Mouse (Mus musculus): ENCODE measurements around the gene Vmn1r14. TPM values are rescaled to one million over a fixed set of nuclear protein-coding genes. Genes with fewer than 3 reads are reported as not detected.
A peak's percentile ranks its signal among the peaks of the same experiment; 100 is the strongest.
"Not testable (repeated sequence)": the region's sequence is repeated elsewhere in the genome, so short reads cannot be mapped to it uniquely, and the experiment has no call there.

Vmn1r14 gene
- not detected in 2 replicates for polyA plus RNA-seq (2012; rRNA removed)

DNA sequence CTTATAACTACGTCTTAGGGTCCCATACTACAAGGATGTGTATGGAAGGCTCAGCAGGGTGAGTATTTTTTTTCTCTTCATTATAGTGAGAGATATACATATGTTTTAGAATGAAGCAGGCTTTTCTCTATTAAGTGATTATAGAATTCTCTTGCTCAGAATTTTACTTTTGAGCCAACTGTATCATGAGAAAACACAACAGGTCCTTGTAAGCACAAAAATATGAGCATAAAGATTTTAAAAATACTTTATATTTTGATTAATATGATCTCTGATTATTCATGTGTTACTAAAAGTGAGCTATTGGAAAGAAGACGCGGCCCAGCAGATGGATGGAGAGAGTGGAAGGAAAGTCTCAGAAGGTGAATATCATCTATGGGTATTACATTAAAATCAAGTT, at the start of gene Vmn1r14:
Vmn1r14 (plus strand) TSS at position 301 of the 400 bp plus-strand sequence.
- Histone ChIP-seq H3K27ac (ENCODE audit: insufficient read depth, low read depth, low read length) (no peak within 1 kb of the TSS), H3K4me1 (ENCODE audit: control insufficient read depth, insufficient read depth, low read length) (no peaks in the 10 kb centered on the region), H3K27me3 (replicated peaks; ENCODE audit: control insufficient read depth, insufficient read depth, low read length) (no peaks in the 10 kb centered on the region), H3K4me3 (ENCODE audit: insufficient read depth, low read depth, low read length) (no peak within 1 kb of the TSS), H3K36me3 (ENCODE audit: control insufficient read depth, insufficient read depth, low read length) (no peaks in the 10 kb centered on the region)
- TF ChIP-seq POLR2A (IDR thresholded peaks at IDR 0.05; ENCODE audit: low read depth, low read length), result no peak
- no peak for TF ChIP-seq CTCF (conservative IDR thresholded peaks at IDR 0.05; ENCODE audit: insufficient read depth, insufficient read length, low read depth, low read length)
- WGBS, result 92% methylated on average over 3 of the region's 3 CpGs
- DNase-seq, result no peak

DNA sequence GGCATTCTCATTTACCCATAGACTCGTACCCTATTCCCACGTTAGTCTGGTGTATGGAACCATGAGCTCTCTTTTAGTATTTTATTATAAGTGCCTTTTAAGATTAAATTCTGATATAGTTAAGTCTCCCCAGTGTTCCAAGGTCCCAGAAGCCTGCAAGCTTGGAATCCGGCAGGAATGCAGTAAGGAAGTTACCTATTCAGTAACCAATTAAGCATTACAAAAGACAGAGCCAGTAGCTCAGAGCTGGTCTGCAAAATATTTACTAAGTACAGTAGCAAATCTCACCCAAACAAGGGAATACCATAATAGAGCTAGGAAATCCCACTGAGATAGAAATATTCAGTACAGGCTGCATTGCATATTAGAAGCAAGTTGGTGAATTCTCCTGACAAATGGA, 41.5 kb upstream of the Vmn1r14 start:
- not testable (repeated sequence) for H3K27me3 ChIP-seq (replicated peaks; ENCODE audit: control insufficient read depth, insufficient read depth, low read length); H3K4me1 ChIP-seq (ENCODE audit: control insufficient read depth, insufficient read depth, low read length); H3K36me3 ChIP-seq (ENCODE audit: control insufficient read depth, insufficient read depth, low read length); H3K4me3 ChIP-seq (ENCODE audit: insufficient read depth, low read depth, low read length)
- peak; percentile 68 for DNase-seq
- H3K27ac ChIP-seq (ENCODE audit: insufficient read depth, low read depth, low read length), result peak overlapping the region; percentile 64; the same call in 1 of the 2 replicates
- WGBS, result 29% methylated on average over 3 of the region's 3 CpGs

DNA sequence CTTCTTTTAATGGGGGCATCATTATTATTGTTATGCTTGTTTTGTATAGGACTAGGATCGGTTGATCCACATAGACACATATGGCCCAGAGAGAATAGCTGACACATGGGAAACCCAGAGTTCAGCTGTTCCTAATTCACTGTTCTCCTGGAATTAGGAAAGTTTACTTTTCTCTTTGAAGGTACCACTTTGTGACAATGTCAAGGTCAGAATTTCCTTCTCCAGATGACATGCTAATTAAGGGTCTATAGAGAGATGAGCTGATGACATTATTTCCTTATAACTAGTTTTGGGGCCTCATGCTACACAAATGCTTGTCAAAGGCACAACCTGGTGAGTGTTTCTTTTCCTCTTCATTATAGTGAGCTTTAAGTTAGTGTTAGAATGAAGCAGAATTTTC, 28.5 kb upstream of the Vmn1r14 start, which contains the start of gene Vmn1r13:
Vmn1r13 (plus strand) TSS at position 301 of the 400 bp plus-strand sequence.
- WGBS, result 96% methylated on average over 1 of the region's 1 CpGs
- not testable (repeated sequence) for H3K4me3 ChIP-seq (ENCODE audit: insufficient read depth, low read depth, low read length); H3K36me3 ChIP-seq (ENCODE audit: control insufficient read depth, insufficient read depth, low read length); DNase-seq; H3K4me1 ChIP-seq (ENCODE audit: control insufficient read depth, insufficient read depth, low read length); H3K27me3 ChIP-seq (replicated peaks; ENCODE audit: control insufficient read depth, insufficient read depth, low read length); H3K27ac ChIP-seq (ENCODE audit: insufficient read depth, low read depth, low read length)

DNA sequence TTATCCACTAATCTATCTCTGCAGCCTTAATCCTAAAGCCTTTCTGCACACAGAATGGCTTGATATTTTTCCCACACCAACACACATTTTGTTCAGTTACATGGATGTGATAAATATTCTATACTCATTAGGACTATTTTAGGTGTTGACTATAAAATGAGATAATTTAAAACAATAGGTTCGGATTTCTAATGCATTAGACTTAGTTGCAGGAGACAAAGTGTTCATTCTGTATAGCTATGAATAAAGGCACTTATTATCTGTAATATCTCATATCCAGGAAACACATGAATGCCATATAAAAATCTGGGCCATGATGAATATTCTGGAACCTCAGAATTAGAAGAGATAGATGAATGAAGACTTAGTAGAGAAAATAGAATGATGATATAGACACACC, 26.2 kb downstream of the Vmn1r14 start, which contains the start of gene Vmn1r15:
Vmn1r15 (plus strand) TSS at position 301 of the 400 bp plus-strand sequence.
- WGBS, result 62% methylated on average over 1 of the region's 1 CpGs

DNA sequence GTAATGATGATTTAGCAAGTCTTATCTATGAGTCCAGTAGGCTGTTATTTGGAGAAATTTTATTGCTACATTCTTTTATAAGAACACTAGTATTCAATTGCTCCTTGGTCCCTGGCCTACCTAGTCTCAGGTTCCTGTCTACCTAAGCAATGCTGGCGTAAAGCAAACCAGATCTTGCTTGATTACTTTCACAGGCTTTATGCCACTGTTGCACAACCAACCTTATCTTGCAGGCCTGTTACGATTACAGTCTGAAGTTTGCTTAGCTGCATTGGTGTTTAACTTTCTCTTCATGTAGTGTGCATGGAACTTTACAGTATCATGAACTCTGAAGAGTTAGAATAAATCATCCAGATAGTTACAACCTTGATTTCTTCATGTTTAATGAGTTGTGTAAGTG, 29.5 kb downstream of the Vmn1r14 start:
- no peak for TF ChIP-seq POLR2A (IDR thresholded peaks at IDR 0.05; ENCODE audit: low read depth, low read length)
- TF ChIP-seq CTCF (conservative IDR thresholded peaks at IDR 0.05; ENCODE audit: insufficient read depth, insufficient read length, low read depth, low read length), result no peak
- Histone ChIP-seq H3K4me3 (ENCODE audit: insufficient read depth, low read depth, low read length) (no peak overlapping the region), H3K27me3 (replicated peaks; ENCODE audit: control insufficient read depth, insufficient read depth, low read length) (no peaks in the 10 kb centered on the region), H3K36me3 (ENCODE audit: control insufficient read depth, insufficient read depth, low read length) (no peaks in the 10 kb centered on the region), H3K4me1 (ENCODE audit: control insufficient read depth, insufficient read depth, low read length) (no peaks in the 10 kb centered on the region), H3K27ac (ENCODE audit: insufficient read depth, low read depth, low read length) (no peak overlapping the region)
- WGBS, result 78% methylated on average over 2 of the region's 2 CpGs
- no peak for DNase-seq

More for the DNA sequence above, 26.2 kb downstream of the Vmn1r14 start, which contains the start of gene Vmn1r15:
- no peak for DNase-seq
- no peak within 1 kb of the TSS for H3K4me3 ChIP-seq (ENCODE audit: insufficient read depth, low read depth, low read length)
- H3K4me1 ChIP-seq (ENCODE audit: control insufficient read depth, insufficient read depth, low read length), result no peaks in the 10 kb centered on the region
- H3K27ac ChIP-seq (ENCODE audit: insufficient read depth, low read depth, low read length), result no peak within 1 kb of the TSS
- no peaks in the 10 kb centered on the region for H3K36me3 ChIP-seq (ENCODE audit: control insufficient read depth, insufficient read depth, low read length)
- TF ChIP-seq CTCF (conservative IDR thresholded peaks at IDR 0.05; ENCODE audit: insufficient read depth, insufficient read length, low read depth, low read length) (no peak), POLR2A (IDR thresholded peaks at IDR 0.05; ENCODE audit: low read depth, low read length) (no peak)
- no peaks in the 10 kb centered on the region for H3K27me3 ChIP-seq (replicated peaks; ENCODE audit: control insufficient read depth, insufficient read depth, low read length)

DNA sequence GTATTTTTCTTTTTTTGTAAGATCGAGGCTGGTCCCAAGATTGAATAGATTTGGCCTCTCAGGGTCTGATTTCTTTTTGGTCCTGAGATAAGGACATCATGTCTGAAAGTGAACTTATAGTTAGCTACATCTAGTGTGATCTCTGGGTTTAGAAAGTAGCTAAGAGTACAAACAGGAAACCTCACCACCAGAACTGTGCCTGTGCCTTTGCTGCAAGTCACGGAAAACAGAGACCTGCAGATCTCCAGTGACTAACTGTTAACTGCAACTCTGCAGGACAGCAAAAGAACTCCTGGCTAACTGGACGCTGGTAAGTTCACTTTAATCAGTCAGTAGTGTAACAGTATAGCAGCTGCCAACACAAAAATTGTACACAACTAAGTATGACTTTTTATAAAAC, 40.4 kb downstream of the Vmn1r14 start:
- no peaks in the 10 kb centered on the region for H3K4me1 ChIP-seq (ENCODE audit: control insufficient read depth, insufficient read depth, low read length)
- H3K27me3 ChIP-seq (replicated peaks; ENCODE audit: control insufficient read depth, insufficient read depth, low read length), result no peaks in the 10 kb centered on the region
- TF ChIP-seq POLR2A (IDR thresholded peaks at IDR 0.05; ENCODE audit: low read depth, low read length) (no peak), CTCF (conservative IDR thresholded peaks at IDR 0.05; ENCODE audit: insufficient read depth, insufficient read length, low read depth, low read length) (no peak)
- no peak for DNase-seq
- no peak overlapping the region for H3K4me3 ChIP-seq (ENCODE audit: insufficient read depth, low read depth, low read length)
- H3K27ac ChIP-seq (ENCODE audit: insufficient read depth, low read depth, low read length), result no peak overlapping the region
- H3K36me3 ChIP-seq (ENCODE audit: control insufficient read depth, insufficient read depth, low read length), result no peaks in the 10 kb centered on the region
- 60% methylated on average over 3 of the region's 3 CpGs for WGBS

DNA sequence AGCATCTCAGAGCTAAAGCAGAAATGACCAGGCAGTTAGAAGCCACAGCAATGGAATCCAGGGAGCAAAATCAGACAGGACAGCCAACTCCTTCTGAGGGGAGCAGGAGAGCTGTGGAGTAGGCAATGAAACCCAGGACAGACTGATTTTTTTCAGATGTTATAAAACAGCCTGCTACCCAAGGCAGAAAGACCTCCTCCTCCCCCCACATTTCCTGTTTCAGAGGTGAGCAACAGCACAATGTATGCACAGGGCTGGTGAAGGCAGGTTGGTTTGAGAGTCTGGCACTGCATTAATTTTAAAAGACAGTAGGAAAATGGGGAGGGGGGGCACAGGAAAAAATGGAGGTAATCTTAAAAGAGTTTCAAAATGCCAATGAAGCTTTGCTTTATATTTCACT, 41.0 kb downstream of the Vmn1r14 start:
- no peak for DNase-seq
- H3K27ac ChIP-seq (ENCODE audit: insufficient read depth, low read depth, low read length), result no peak overlapping the region
- no peak overlapping the region for H3K4me3 ChIP-seq (ENCODE audit: insufficient read depth, low read depth, low read length)
- no peaks in the 10 kb centered on the region for H3K4me1 ChIP-seq (ENCODE audit: control insufficient read depth, insufficient read depth, low read length)
- TF ChIP-seq CTCF (conservative IDR thresholded peaks at IDR 0.05; ENCODE audit: insufficient read depth, insufficient read length, low read depth, low read length), result no peak
- TF ChIP-seq POLR2A (IDR thresholded peaks at IDR 0.05; ENCODE audit: low read depth, low read length), result no peak
- H3K27me3 ChIP-seq (replicated peaks; ENCODE audit: control insufficient read depth, insufficient read depth, low read length), result no peaks in the 10 kb centered on the region
- H3K36me3 ChIP-seq (ENCODE audit: control insufficient read depth, insufficient read depth, low read length), result no peaks in the 10 kb centered on the region

DNA sequence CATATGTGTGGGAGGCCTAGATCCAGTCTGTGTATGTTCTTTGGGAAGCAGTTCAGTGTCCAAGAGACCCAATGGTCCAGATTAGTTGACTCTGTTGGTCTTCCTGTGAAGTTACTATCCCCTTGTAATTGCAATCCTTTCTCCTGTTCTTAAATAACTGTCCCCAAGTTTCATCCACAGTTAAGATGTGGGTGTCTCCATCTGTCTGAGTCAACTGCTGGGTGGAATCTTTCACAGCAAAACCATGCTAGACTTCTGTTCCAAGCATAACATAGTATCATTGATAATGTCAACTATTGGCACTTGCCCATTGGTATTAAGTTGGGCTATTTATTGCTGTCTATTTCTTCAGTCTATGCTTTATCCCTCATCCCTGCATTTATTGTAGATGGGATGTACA, 47.5 kb downstream of the Vmn1r14 start:
- no peaks in the 10 kb centered on the region for H3K27me3 ChIP-seq (replicated peaks; ENCODE audit: control insufficient read depth, insufficient read depth, low read length)
- no peak overlapping the region for H3K4me3 ChIP-seq (ENCODE audit: insufficient read depth, low read depth, low read length)
- no peak for TF ChIP-seq POLR2A (IDR thresholded peaks at IDR 0.05; ENCODE audit: low read depth, low read length)
- no peak for TF ChIP-seq CTCF (conservative IDR thresholded peaks at IDR 0.05; ENCODE audit: insufficient read depth, insufficient read length, low read depth, low read length)
- no peaks in the 10 kb centered on the region for H3K36me3 ChIP-seq (ENCODE audit: control insufficient read depth, insufficient read depth, low read length)
- DNase-seq, result no peak
- no peaks in the 10 kb centered on the region for H3K4me1 ChIP-seq (ENCODE audit: control insufficient read depth, insufficient read depth, low read length)
- no peak overlapping the region for H3K27ac ChIP-seq (ENCODE audit: insufficient read depth, low read depth, low read length)

Other genes starting within 250 kb of the Vmn1r14 start
- gene Vmn1r6, start 234.4 kb upstream of the Vmn1r14 start, polyA plus RNA-seq (2012; rRNA removed), result not detected in 2 replicates
- not detected in 2 replicates for gene Vmn1r7, start 206.4 kb upstream of the Vmn1r14 start, polyA plus RNA-seq (2012; rRNA removed)
- gene Vmn1r8, start 199.4 kb upstream of the Vmn1r14 start, polyA plus RNA-seq (2012; rRNA removed), result not detected in 2 replicates
- not detected in 2 replicates for gene Vmn1r9, start 164.9 kb upstream of the Vmn1r14 start, polyA plus RNA-seq (2012; rRNA removed)
- not detected in 2 replicates for gene Vmn1r10, start 122.2 kb upstream of the Vmn1r14 start, polyA plus RNA-seq (2012; rRNA removed)
- gene Vmn1r11, start 98.2 kb upstream of the Vmn1r14 start, polyA plus RNA-seq (2012; rRNA removed), result not detected in 2 replicates
- not detected in 2 replicates for gene Vmn1r12, start 74.8 kb upstream of the Vmn1r14 start, polyA plus RNA-seq (2012; rRNA removed)
- gene Vmn1r13, start 28.4 kb upstream of the Vmn1r14 start, polyA plus RNA-seq (2012; rRNA removed), result not detected in 2 replicates
- not detected in 2 replicates for gene Vmn1r15, start 26.3 kb downstream of the Vmn1r14 start, polyA plus RNA-seq (2012; rRNA removed)
- gene Vmn1r16, start 97.8 kb downstream of the Vmn1r14 start, polyA plus RNA-seq (2012; rRNA removed), result not detected in 2 replicates
- not detected in 2 replicates for gene Vmn1r17, start 132.0 kb downstream of the Vmn1r14 start, polyA plus RNA-seq (2012; rRNA removed)
- not detected in 2 replicates for gene Vmn1r18, start 164.1 kb downstream of the Vmn1r14 start, polyA plus RNA-seq (2012; rRNA removed)
- gene Vmn1r19, start 172.1 kb downstream of the Vmn1r14 start, polyA plus RNA-seq (2012; rRNA removed), result 0.23 TPM in 2 replicates
- 0.30 and 0.45 TPM in 2 replicates for gene Vmn1r20, start 197.2 kb downstream of the Vmn1r14 start, polyA plus RNA-seq (2012; rRNA removed)